Mouse (Mus musculus) hematopoietic multipotent progenitor cell, adult 10-12 weeks (in vitro differentiated cells): ENCODE results near the gene Gm3460. TPM values are rescaled to one million over a fixed set of nuclear protein-coding genes. Genes with fewer than 3 reads are reported as not detected.

Source experiments
- polyA plus RNA-seq: library from polyadenylated mRNA; stranded (reverse); fragments of >175 nt; gene quantifications from 2 replicates; pipeline ENCODE4 v1.2.3, GENCODE M21; 2012; ENCODE audit warnings: low replicate concordance

Gm3460 gene
- polyA plus RNA-seq, result not detected in 2 replicates

GRCm38 (mm10) chr14:6622318-6622717 is at the start of gene Gm3460:
Gene Gm3460, minus strand, starts transcription at chr14:6622418.

DNA sequence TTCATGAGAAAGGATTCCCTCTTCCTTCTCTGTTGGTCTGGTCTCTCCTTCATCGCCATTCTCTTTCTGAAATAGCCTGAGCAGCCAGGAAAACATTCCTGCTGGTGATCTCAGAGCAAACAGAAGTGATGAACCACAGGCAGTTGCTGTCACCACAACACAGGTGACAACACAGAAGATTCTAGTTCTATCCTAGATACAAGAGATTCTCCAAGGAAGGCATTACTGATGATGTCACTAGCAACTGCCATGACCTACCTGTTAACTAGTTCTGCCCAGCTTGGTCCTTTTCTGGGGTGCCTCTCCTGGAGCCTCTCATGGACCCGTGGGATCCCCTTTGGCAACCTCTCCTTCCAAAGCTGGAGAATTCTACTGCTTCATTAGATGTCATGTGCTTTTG is 31.7 kb downstream of the Gm3460 start, which contains the start of gene Gm3629:
Gene Gm3629 (minus strand): TSS at position 101 of the 400 bp plus-strand sequence.

Other genes starting within 250 kb of the Gm3460 start
- not detected in 2 replicates for gene Gm16440, start 232.1 kb downstream of the Gm3460 start, polyA plus RNA-seq
- gene Gm3591, start 209.9 kb downstream of the Gm3460 start, polyA plus RNA-seq, result not detected in 2 replicates
- not detected in 2 replicates for gene Gm3594, start 177.8 kb downstream of the Gm3460 start, polyA plus RNA-seq
- not detected in 2 replicates for gene Gm8356, start 85.1 kb downstream of the Gm3460 start, polyA plus RNA-seq
- gene Gm3629, start 31.8 kb downstream of the Gm3460 start, polyA plus RNA-seq, result not detected in 2 replicates
- gene Gm10251, start 61.8 kb upstream of the Gm3460 start, polyA plus RNA-seq, result not detected in 2 replicates
- gene Gm8050, start 97.8 kb upstream of the Gm3460 start, polyA plus RNA-seq, result 0.07 TPM in 1 of 2 replicates, not detected in the other
- 0.26 TPM in 1 of 2 replicates, not detected in the other for gene Gm3636, start 119.9 kb upstream of the Gm3460 start, polyA plus RNA-seq
- not detected in 2 replicates for gene Gm8362, start 152.0 kb upstream of the Gm3460 start, polyA plus RNA-seq
- gene Gm3642, start 217.9 kb upstream of the Gm3460 start, polyA plus RNA-seq, result not detected in 2 replicates